Mouse (Mus musculus) CH12F3 (cell line): ENCODE measurements around the gene Mapkapk2.

Experiments used
- in situ Hi-C: fragments of 300-500 bp; cut with MboI; formaldehyde crosslinking; loops from 2 replicates; pipeline ENCODE4 v1.14.3; 2020; ENCODE audit warnings: low sequenced_read_pairs

The Mapkapk2 gene

GRCm38 (mm10) chr1:131053239-131053638, 44.4 kb downstream of the Mapkapk2 start:
- in situ Hi-C loops: loop anchor here (5.0 to 25.0 kb wide), 5 partner anchors 61 to 508 kb away; no protein-coding TSS in a partner anchor

- in situ Hi-C loops: loop anchor here (5.0 to 25.0 kb wide), 5 partner anchors 59 to 506 kb away; no protein-coding TSS in a partner anchor
Observed at GRCm38 (mm10) chr1:131051073-131051472, 46.6 kb downstream of the Mapkapk2 start.

- in situ Hi-C loops: loop anchor here (5.0 to 25.0 kb wide), 5 partner anchors 58 to 506 kb away; no protein-coding TSS in a partner anchor
Observed at GRCm38 (mm10) chr1:131050617-131051016, 47.0 kb downstream of the Mapkapk2 start.

- in situ Hi-C loops: loop anchor here (5.0 to 25.0 kb wide), 5 partner anchors 58 to 505 kb away; no protein-coding TSS in a partner anchor
Observed at GRCm38 (mm10) chr1:131050011-131050410, 47.6 kb downstream of the Mapkapk2 start.

GRCm38 (mm10) chr1:131049361-131049806, 48.2 kb downstream of the Mapkapk2 start:
- in situ Hi-C loops: no loop called here

- in situ Hi-C loops: no loop called here
Observed at GRCm38 (mm10) chr1:131048946-131049345, 48.7 kb downstream of the Mapkapk2 start.

- in situ Hi-C loops: no loop called here
Observed at GRCm38 (mm10) chr1:131048121-131048863, 49.3 kb downstream of the Mapkapk2 start.

GRCm38 (mm10) chr1:131046607-131047006, 51.0 kb downstream of the Mapkapk2 start:
- in situ Hi-C loops: no loop called here

GRCm38 (mm10) chr1:131045723-131046355, 51.8 kb downstream of the Mapkapk2 start:
- in situ Hi-C loops: no loop called here

- in situ Hi-C loops: no loop called here
Observed at GRCm38 (mm10) chr1:131043636-131044035, 54.0 kb downstream of the Mapkapk2 start.

- in situ Hi-C loops: no loop called here
Observed at GRCm38 (mm10) chr1:131042721-131043120, 54.9 kb downstream of the Mapkapk2 start.

GRCm38 (mm10) chr1:131042263-131042662, 55.4 kb downstream of the Mapkapk2 start:
- in situ Hi-C loops: no loop called here

GRCm38 (mm10) chr1:131039479-131039878, 58.1 kb downstream of the Mapkapk2 start:
- in situ Hi-C loops: no loop called here

GRCm38 (mm10) chr1:131038415-131039017, 59.1 kb downstream of the Mapkapk2 start:
- in situ Hi-C loops: no loop called here

GRCm38 (mm10) chr1:131038001-131038400, 59.6 kb downstream of the Mapkapk2 start:
- in situ Hi-C loops: no loop called here

- in situ Hi-C loops: no loop called here
Observed at GRCm38 (mm10) chr1:131031267-131031666, 66.4 kb downstream of the Mapkapk2 start.

- in situ Hi-C loops: no loop called here
Observed at GRCm38 (mm10) chr1:131030261-131030660, 67.4 kb downstream of the Mapkapk2 start.

GRCm38 (mm10) chr1:131029215-131029614, 68.4 kb downstream of the Mapkapk2 start:
- in situ Hi-C loops: no loop called here

- in situ Hi-C loops: no loop called here
Observed at GRCm38 (mm10) chr1:131025843-131026190, 71.8 kb downstream of the Mapkapk2 start.

GRCm38 (mm10) chr1:131024900-131025842, 72.5 kb downstream of the Mapkapk2 start:
- in situ Hi-C loops: no loop called here
